Mouse (Mus musculus) left cerebral cortex, adult 8-10 months (tissue): Measurements from ENCODE around the gene Arhgef3. TPM values are rescaled to one million over a fixed set of nuclear protein-coding genes. Genes with fewer than 3 reads are reported as not detected.

Experiments
- DNase-seq, 2 experiments: peaks; one replicate each; pipeline ENCODE4 v3.0.0; 2022; ENCODE audit warnings: low spot score in 2 of 2
- total RNA-seq, 4 experiments: library from RNA; stranded (reverse); gene quantifications; 2 replicates each; pipeline ENCODE4 v1.2.4; 2022

The Arhgef3 gene
- total RNA-seq, 4 experiments from 2014 or later: 61.6 to 75.8 (median 72.8) TPM

- no peak for DNase-seq
Measured at GRCm38 (mm10) chr14:27402332-27403250, 287.9 kb downstream of the Arhgef3 start.

- DNase-seq: no peak
Measured at GRCm38 (mm10) chr14:27405452-27405851, 290.8 kb downstream of the Arhgef3 start.

DNA sequence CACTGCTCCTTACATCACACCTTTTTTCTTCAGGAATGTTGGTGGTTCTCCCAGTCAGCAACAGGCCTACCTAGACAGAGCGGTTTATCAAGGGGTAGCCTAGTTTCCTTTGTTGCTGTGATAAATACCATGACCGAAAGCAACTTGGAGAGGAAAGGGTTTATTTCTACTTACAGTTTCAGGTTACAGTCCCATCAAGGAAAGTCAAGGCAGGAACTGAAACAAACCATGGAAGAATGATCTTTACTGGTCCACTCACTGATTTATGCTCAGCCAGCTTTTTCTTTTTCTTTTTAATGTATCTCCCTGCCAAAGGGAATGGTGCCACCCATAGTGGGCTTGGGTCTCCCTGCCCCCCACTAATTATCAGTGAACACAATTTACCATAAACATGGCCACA lies 291.2 kb downstream of the Arhgef3 start:
- DNase-seq: no peak

GRCm38 (mm10) chr14:27408240-27408639 lies 293.5 kb downstream of the Arhgef3 start:
- DNase-seq: no peak

DNA sequence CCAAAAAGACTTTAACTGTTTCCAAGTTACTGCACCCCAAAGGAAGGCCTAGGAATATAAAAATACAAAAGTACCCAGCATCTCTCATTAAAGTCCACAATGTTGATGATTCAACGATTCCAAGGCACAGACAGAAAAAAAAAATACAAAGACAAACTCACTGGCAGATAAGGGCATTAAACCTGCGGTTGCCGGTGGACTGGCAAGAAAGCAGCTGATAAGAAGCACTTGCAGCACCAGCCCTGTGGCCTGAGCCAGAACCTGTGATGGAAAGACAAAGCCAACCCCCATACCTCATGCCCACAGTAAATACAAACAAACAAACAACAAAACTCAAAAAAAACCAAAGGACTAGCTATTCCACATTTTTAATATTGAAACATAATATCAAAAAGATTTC lies 295.0 kb downstream of the Arhgef3 start:
- DNase-seq: no peak

DNA sequence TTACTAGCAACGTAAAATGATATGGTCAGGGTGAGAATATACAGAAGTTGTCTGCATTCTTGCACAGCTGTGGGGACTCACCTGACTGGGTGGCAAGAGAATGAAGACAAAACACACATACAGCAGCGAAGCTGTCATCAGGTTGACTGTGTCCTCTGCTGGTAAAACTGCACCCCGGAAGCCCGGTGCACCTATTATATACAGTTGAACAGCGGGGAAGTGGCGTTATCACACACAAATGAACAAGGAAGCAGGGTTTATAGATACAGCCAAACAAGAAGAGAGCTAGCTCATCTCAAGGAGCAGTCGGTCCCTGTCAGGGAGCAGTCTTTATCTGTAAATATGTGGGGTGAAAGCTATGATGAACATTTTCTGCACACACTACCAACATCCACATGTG lies 296.8 kb downstream of the Arhgef3 start:
- DNase-seq: no peak

GRCm38 (mm10) chr14:27412699-27413098 lies 298.0 kb downstream of the Arhgef3 start:
- no peak for DNase-seq

GRCm38 (mm10) chr14:27413961-27414360 lies 299.3 kb downstream of the Arhgef3 start:
- DNase-seq: no peak

DNA sequence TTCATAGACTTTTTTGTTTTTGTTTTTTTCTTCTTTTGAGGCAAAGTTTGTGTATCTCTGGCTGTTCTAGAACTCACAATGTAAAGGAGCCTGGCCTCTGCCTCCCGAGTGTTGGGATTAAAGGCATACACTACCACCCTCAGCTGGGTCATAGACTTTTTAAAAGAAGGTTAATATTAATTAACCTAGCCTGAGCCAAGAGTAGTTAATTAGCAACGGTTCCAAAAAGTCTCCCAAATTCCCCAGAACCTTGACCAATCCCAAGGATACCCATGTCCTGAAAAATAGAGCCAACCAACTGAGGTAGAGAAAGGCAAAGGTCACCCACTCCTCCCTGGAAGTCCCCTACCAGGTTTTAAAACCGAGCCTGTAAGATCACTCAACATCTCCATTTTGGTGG lies 306.1 kb downstream of the Arhgef3 start:
- DNase-seq: no peak

DNA sequence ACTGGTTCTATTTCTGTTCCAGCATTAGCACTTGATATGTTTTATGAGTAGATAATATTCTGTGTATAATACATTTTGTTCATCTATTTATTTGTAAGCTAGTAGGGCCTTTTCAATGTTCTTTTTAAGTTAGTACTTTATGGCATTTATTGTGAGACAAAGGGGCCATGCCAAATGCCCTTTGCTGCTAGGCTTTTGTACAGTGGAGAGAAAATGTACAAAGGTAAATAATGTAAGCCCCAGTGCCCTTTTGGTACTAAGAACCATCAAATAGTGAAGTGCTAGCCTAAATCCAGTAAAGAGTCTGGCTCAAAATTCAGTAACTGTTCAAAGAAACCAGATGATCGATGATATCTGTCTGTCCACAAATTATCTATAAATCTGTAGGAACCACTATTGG lies 307.6 kb downstream of the Arhgef3 start:
- no peak for DNase-seq

DNA sequence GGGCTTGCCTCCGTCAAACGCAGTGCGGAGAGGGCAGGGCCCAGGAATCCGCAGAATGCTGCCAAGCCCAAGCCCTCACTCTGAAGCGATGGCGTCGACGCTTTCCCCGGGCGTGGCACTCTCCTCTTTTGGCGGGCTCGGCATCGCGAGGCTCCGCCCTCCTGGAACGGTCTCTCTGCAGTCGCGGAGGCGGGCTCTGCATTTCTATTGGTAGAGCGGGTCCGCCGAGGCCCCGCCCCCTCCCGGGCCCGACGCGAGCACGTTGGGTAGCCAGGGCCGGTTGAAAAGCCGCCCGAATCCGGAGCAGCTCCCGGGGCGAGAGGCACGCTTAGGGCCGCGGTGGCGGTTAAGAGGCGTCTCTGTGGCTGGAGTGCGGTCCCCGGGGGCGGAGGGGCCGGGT lies 313.9 kb downstream of the Arhgef3 start, which contains the start of gene Fam208a:
TSS of gene Fam208a (plus strand) at position 262 of the 400 bp plus-strand sequence.
- peak; percentile 80 to 94 for DNase-seq

- peak; percentile 73 to 84 for DNase-seq
Measured at GRCm38 (mm10) chr14:27428973-27429711, 314.4 kb downstream of the Arhgef3 start.

DNA sequence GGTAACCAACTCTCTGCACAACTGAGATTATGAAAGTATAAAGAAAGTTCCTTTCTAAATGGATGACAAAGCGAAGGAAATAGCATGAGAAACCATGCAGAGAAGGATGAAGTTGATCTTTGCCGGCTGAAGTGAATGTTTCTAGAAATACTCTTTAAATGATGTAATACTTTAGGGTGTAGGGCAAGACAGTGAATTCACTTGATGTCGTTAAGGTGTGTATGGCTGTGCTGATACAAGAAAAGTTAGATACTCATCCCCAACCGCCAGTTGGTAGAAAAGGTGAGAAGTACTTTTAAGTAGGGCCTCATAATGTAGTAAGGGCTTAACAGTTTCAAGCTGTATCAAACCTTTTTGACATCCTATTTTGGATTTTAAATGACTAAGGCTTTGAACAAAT lies 315.6 kb downstream of the Arhgef3 start:
- DNase-seq: no peak

DNA sequence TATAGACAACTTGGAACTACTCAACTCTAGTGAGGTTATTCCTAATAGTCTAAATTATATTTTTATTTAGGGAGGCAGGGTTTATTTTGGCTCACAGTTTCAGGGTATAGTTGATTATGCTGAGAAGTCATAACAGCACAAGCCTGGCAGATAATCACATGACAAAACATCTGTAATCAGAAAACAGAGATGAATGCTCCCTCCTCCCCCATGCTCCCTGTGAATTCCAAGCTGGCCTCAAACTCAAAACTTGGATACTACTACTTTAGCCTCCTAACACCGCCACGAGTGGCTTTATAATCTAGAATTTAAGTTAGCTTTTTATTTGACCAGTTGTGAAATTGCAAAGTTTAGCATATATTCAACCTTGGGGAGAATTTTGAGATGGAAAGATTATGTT lies 317.4 kb downstream of the Arhgef3 start:
- no peak for DNase-seq

- DNase-seq: no peak
Measured at GRCm38 (mm10) chr14:27436116-27436515, 321.4 kb downstream of the Arhgef3 start.

DNA sequence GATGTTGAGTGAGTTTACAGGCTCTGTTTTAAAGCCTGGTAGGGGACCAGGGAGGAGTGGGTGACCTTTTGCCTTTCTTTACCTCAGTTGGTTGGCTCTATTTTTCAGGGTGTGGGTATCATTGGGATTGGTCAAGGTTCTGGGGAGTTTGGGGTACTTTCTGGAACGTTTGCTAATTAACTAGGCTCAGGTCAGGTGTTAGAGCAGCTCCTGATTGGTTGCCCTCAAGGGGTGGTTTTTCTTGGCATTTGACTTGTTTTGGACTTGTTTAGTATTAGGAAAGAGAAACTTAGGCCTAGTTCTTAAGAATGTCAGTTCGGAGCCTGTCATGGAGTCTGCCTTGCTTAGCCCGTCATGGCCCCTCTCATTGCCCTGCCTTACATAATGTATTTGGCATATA lies 322.1 kb downstream of the Arhgef3 start:
- no peak for DNase-seq

GRCm38 (mm10) chr14:27440921-27441320 lies 326.2 kb downstream of the Arhgef3 start:
- DNase-seq: no peak

DNA sequence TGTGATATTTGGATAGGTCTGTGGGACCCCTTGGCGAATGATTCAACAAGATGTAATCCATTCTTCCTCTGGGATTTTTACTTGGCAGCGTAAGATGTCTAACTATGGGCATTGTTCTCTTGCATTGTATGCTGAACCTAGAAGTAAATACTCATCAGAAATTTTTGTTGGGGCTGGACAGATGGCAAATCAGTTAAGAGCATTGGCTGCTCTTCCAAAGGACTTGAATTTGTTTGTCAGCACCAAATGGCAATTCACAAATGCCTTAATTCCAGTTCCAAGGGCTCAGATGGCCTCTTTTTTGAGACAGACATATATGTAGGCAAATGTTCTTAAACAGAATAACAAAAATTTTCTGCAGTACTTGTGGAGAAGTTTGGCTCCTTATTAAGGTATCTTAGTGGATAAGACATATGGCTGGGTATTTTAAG lies 330.2 kb downstream of the Arhgef3 start:
- DNase-seq: no peak

- DNase-seq: no peak
Measured at GRCm38 (mm10) chr14:27446963-27447362, 332.3 kb downstream of the Arhgef3 start.
